Mouse (Mus musculus): ENCODE data around the gene Cwc25. TPM values are rescaled to one million over a fixed set of nuclear protein-coding genes. Genes with fewer than 3 reads are reported as not detected.

The Cwc25 gene
- total RNA-seq, 2 experiments from 2014 or later, result 18.7 to 20.2 TPM

Small RNA genes lying within 50 kb of the gene (microRNA-seq; reads per million reads assigned to microRNA genes)
- 0 to 0.67 reads per million in 2 experiments for gene Mir8102

Other genes starting within 250 kb of the Cwc25 start
- 100 to 1,000 TPM; 323 to 339 TPM for gene Srcin1, start 190.4 kb downstream of the Cwc25 start, total RNA-seq (2021)
- gene Epop, start 136.9 kb downstream of the Cwc25 start, total RNA-seq (2021), result 10 to 100 TPM; 77.4 to 92.2 TPM
- gene Mllt6, start 103.1 kb downstream of the Cwc25 start, total RNA-seq (2021), result 100 to 1,000 TPM; 105 to 121 TPM
- gene Cisd3, start 80.7 kb downstream of the Cwc25 start, total RNA-seq (2021), result 10 to 100 TPM; 46.5 to 48.8 TPM
- gene Pcgf2, start 66.1 kb downstream of the Cwc25 start, total RNA-seq (2021), result 10 to 100 TPM; 30.1 to 30.3 TPM
- 100 to 1,000 TPM; 119 to 124 TPM for gene Psmb3, start 63.2 kb downstream of the Cwc25 start, total RNA-seq (2021)
- gene Pip4k2b, start 21.9 kb downstream of the Cwc25 start, total RNA-seq (2021), result 100 to 1,000 TPM; 111 to 118 TPM
- gene 1700001P01Rik, start 9.4 kb upstream of the Cwc25 start, total RNA-seq (2021), result under 1 TPM; 0.62 to 0.78 TPM
- gene Rpl23, start 15.9 kb upstream of the Cwc25 start, total RNA-seq (2021), result 100 to 1,000 TPM; 340 to 351 TPM
- 100 to 1,000 TPM; 192 to 202 TPM for gene Lasp1, start 32.4 kb upstream of the Cwc25 start, total RNA-seq (2021)
- gene B230217C12Rik, start 74.2 kb upstream of the Cwc25 start, total RNA-seq (2021), result 10 to 100 TPM; 75.4 to 75.9 TPM
- gene Fbxo47, start 117.6 kb upstream of the Cwc25 start, total RNA-seq (2021), result 1 to 10 TPM; 1.8 to 2.1 TPM
- 10 to 100 TPM; 22.0 to 22.4 TPM for gene Plxdc1, start 219.9 kb upstream of the Cwc25 start, total RNA-seq (2021)
- 1 to 10 TPM in 1 of 2 experiments, under 1 TPM in 1; 0.89 to 1.7 TPM for gene Arl5c, start 229.6 kb upstream of the Cwc25 start, total RNA-seq (2021)

Data from left cerebral cortex, postnatal 25 days (tissue).